Mouse (Mus musculus) testis, adult 2 months (tissue): ENCODE data around the gene Gm28308. TPM values are rescaled to one million over a fixed set of nuclear protein-coding genes. Genes with fewer than 3 reads are reported as not detected.

ENCODE experiments used
- H3K27ac ChIP-seq: fragments of 200-500 bp; 2 replicates; pipeline ENCODE4 v1.5.1; 2012; ENCODE audit warnings: low read depth, low read length; ENCODE audit not compliant: control insufficient read depth, insufficient read depth
- H3K27me3 ChIP-seq: fragments of 200-500 bp; 2 replicates; pipeline ENCODE4 v1.6.1; 2012; ENCODE audit warnings: mild to moderate bottlenecking, low read length, moderate library complexity; ENCODE audit not compliant: control insufficient read depth, insufficient read depth
- H3K36me3 ChIP-seq: fragments of 200-500 bp; 2 replicates; pipeline ENCODE4 v1.6.1; 2012; ENCODE audit warnings: mild to moderate bottlenecking, low read length; ENCODE audit not compliant: control insufficient read depth, insufficient read depth
- H3K4me1 ChIP-seq: fragments of 200-500 bp; 2 replicates; pipeline ENCODE4 v1.6.1; 2012; ENCODE audit warnings: low read length; ENCODE audit not compliant: control insufficient read depth, insufficient read depth
- H3K4me3 ChIP-seq: fragments of 200-500 bp; 2 replicates; pipeline ENCODE4 v1.5.1; 2012; ENCODE audit warnings: low read depth, mild to moderate bottlenecking, low read length, moderate library complexity, mixed read lengths; ENCODE audit not compliant: control insufficient read depth
- CTCF ChIP-seq: fragments of 200-500 bp; IDR thresholded peaks from 2 replicates; pipeline ENCODE4 v1.5.1; 2012; ENCODE audit warnings: low read depth, mild to moderate bottlenecking, inconsistent platforms, low read length, moderate library complexity; ENCODE audit not compliant: control insufficient read depth, insufficient read depth, insufficient replicate concordance
- POLR2A ChIP-seq: fragments of 200-500 bp; IDR thresholded peaks from 2 replicates; pipeline ENCODE4 v1.6.1; 2012; ENCODE audit warnings: low read depth, mild to moderate bottlenecking, inconsistent platforms, low read length, moderate library complexity; ENCODE audit not compliant: control insufficient read depth
- polyA plus RNA-seq: library from polyadenylated mRNA; depleted of rRNA; stranded (reverse); fragments of >200 nt; gene quantifications from 2 replicates; pipeline ENCODE4 v1.2.3, GENCODE M21; 2012

The Gm28308 gene
- polyA plus RNA-seq, 1 experiment, result not detected

DNA sequence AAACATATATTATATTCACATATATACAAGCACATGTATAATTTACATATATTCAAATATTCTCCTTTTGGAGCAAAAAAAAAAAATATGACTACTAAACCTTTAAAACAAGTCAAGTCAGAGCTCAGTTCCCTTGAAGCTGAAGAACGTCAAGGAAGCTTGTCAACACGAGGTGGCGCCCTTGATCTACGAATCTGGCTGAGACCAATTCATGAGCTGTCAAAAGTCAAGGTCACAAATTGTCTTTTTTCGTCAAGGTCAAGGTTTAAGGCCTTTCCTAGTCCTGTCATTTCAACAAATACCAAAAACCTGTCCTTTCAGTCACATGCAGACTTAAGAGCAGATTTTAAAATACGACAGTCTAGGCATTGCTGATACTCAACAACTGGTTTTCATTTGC is 43.8 kb upstream of the Gm28308 start:
- Histone ChIP-seq H3K4me1 (peaks cover 18% of the 10 kb centered on the region), H3K4me3 (no peak overlapping the region), H3K27ac (no peak overlapping the region), H3K27me3 (peaks cover 14% of the 10 kb centered on the region), H3K36me3 (no peaks in the 10 kb centered on the region)
- TF ChIP-seq CTCF, result peak; percentile 18; the same call in 1 of the 2 replicates
- TF ChIP-seq POLR2A, result no peak

GRCm38 (mm10) chr6:52253511-52254500 is 40.7 kb upstream of the Gm28308 start:
- H3K27ac ChIP-seq, result no peak overlapping the region
- peaks cover 11% of the 10 kb centered on the region for H3K4me1 ChIP-seq
- peak overlapping the region; percentile 53 for H3K4me3 ChIP-seq
- no peaks in the 10 kb centered on the region for H3K36me3 ChIP-seq
- H3K27me3 ChIP-seq, result peaks cover 13% of the 10 kb centered on the region
- no peak for TF ChIP-seq CTCF
- no peak for TF ChIP-seq POLR2A

- no peaks in the 10 kb centered on the region for H3K36me3 ChIP-seq
- H3K27me3 ChIP-seq, result peaks cover 16% of the 10 kb centered on the region
- H3K4me3 ChIP-seq, result no peak overlapping the region
- peaks cover 13% of the 10 kb centered on the region for H3K4me1 ChIP-seq
- TF ChIP-seq CTCF (no peak), POLR2A (no peak)
- H3K27ac ChIP-seq, result no peak overlapping the region
Measured at GRCm38 (mm10) chr6:52252775-52253376, 39.7 kb upstream of the Gm28308 start.

DNA sequence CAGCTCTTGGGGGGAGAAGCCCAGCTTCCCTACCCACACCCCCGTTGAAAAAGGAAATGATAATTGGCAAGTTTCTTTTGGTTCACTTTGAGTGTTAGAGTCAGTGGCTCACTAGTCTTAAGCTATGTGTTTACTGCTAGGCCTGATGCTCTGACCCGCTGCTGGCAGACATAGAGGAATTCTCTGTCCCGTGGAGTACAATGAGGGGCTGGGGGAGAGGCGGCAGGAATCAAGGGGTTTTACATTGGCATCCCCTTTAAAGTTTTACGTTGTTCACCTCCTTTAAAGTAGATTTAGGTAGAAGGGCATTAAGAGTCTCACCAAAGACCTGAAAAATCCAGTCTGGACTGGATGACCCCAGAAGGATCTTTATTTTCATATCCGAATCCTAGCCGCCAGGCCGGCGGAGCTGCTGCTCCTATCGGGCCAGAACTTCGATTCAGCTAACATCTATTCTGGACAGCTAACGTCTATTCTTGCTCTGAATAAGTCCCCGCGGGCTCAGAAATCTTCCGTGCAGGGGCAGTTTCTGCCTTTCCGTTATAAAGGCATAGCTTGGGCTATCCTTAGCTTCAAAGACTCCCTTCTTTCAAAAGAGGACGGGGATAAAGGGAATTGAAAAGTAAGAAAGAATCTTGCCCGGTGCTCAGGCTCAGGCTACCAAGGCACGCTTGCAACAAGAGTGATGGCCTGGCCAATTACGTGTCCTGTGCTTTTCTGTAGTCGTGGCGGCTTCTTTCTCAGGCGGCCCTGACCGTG is 39.1 kb upstream of the Gm28308 start:
- Histone ChIP-seq H3K36me3 (no peaks in the 10 kb centered on the region), H3K4me3 (no peak overlapping the region), H3K4me1 (peaks cover 13% of the 10 kb centered on the region), H3K27me3 (peaks cover 19% of the 10 kb centered on the region), H3K27ac (no peak overlapping the region)
- TF ChIP-seq CTCF, result no peak
- TF ChIP-seq POLR2A, result no peak

GRCm38 (mm10) chr6:52251177-52251879 is 38.2 kb upstream of the Gm28308 start:
- H3K4me1 ChIP-seq, result peaks cover 14% of the 10 kb centered on the region
- H3K36me3 ChIP-seq, result no peaks in the 10 kb centered on the region
- peaks cover 20% of the 10 kb centered on the region for H3K27me3 ChIP-seq
- no peak overlapping the region for H3K27ac ChIP-seq
- TF ChIP-seq POLR2A (no peak), CTCF (no peak)
- no peak overlapping the region for H3K4me3 ChIP-seq

- peaks cover 15% of the 10 kb centered on the region for H3K4me1 ChIP-seq
- no peak for TF ChIP-seq CTCF
- TF ChIP-seq POLR2A, result no peak
- peaks cover 26% of the 10 kb centered on the region for H3K27me3 ChIP-seq
- no peak overlapping the region for H3K27ac ChIP-seq
- H3K4me3 ChIP-seq, result no peak overlapping the region
- H3K36me3 ChIP-seq, result no peaks in the 10 kb centered on the region
Measured at GRCm38 (mm10) chr6:52249826-52250225, 36.7 kb upstream of the Gm28308 start.
